Mouse (Mus musculus) embryonic facial prominence, embryonic 10.5 days (tissue): ENCODE measurements around the gene Nudt1. TPM values are rescaled to one million over a fixed set of nuclear protein-coding genes. Genes with fewer than 3 reads are reported as not detected.

Experiments
- DNase-seq: peaks from one replicate; pipeline ENCODE4 v3.0.0-alpha.2; 2017; ENCODE audit warnings: low spot score
- H3K27ac ChIP-seq: fragments of 300-500 bp; sonication (generic); replicated peaks from 2 replicates; pipeline ENCODE4 v1.5.1; 2016; ENCODE audit warnings: mild to moderate bottlenecking
- H3K27me3 ChIP-seq: fragments of 300-500 bp; sonication (generic); replicated peaks from 2 replicates; pipeline ENCODE4 v1.6.1; 2016; ENCODE audit warnings: low read depth, mild to moderate bottlenecking; ENCODE audit not compliant: poor library complexity, severe bottlenecking
- H3K36me3 ChIP-seq: fragments of 300-500 bp; sonication (generic); replicated peaks from 2 replicates; pipeline ENCODE4 v1.6.1; 2016; ENCODE audit warnings: mild to moderate bottlenecking, moderate library complexity
- H3K4me1 ChIP-seq: fragments of 300-500 bp; sonication (generic); 2 replicates; pipeline ENCODE4 v1.6.1; 2016
- H3K4me3 ChIP-seq: fragments of 300-500 bp; sonication (generic); 2 replicates; pipeline ENCODE4 v1.5.1; 2016; ENCODE audit warnings: mild to moderate bottlenecking, moderate library complexity
- H3K9me3 ChIP-seq: fragments of 300-500 bp; sonication (generic); 2 replicates; pipeline ENCODE4 v1.6.1; 2016; ENCODE audit warnings: mild to moderate bottlenecking
- WGBS: fragments of 180-500 bp; shearing (Covaris S2); methylation state at CpG from one replicate; pipeline ENCODE4 v1.1.7; 2016; 5-methylcytosine and 5-hydroxymethylcytosine counted together
- polyA plus RNA-seq: library from polyadenylated mRNA; unstranded; fragments of >200 nt; fragmentation: Nextera tagmentation; extraction: Ambion mirVana; gene quantifications from 2 replicates; pipeline ENCODE4 v1.2.1, GENCODE M21; 2016

Gene Nudt1
- 52.8 and 55.9 TPM in 2 replicates for polyA plus RNA-seq

DNA sequence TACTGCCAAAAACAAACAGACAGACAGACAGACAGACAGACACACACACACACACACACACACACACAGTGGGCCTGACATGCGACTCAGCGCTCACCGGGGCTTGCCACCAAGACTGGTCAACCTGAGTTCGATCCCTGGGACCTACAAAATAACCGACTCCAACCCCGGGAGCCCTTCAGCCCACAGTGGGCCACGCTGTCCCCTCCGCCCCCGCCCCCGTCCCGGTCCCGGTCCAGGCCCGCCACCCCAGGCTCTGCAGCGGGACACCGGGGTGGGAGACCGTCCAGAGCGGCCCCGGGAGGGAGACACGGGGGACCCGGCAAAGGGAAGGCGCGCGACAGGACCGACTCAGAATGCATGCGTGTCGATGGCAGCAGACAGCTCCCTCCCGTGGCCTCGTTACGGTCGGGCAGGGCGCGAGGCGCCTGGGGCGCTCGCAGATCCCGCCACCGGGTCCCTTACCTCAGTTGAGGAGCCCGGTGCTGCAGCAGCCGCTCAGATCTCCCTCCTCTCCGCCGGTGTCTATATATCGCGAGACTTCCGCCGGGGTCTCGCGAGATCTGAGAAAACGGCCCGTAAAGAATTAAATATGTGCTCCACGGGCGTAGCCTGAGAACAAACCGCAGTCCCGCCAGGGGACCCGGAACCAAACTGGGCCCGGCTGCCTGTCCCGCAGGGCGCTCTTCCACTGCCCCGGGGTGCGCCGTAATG is at the start of gene Nudt1, which contains the start of gene Mad1l1:
Gene Nudt1 (plus strand): TSS at position 615 of the 714 bp plus-strand sequence.
Gene Mad1l1 (minus strand): TSS at position 511 of the 714 bp plus-strand sequence.
- no peaks in the 10 kb centered on the region for H3K27me3 ChIP-seq
- H3K36me3 ChIP-seq, result peaks cover 42% of the 10 kb centered on the region
- peaks cover 22% of the 10 kb centered on the region for H3K4me1 ChIP-seq
- under 1% methylated on average over 60 of the region's 60 CpGs for WGBS
- H3K9me3 ChIP-seq, result no peaks in the 10 kb centered on the region
- peak; percentile 93 for DNase-seq
- peak within 1 kb of the TSS; percentile 95 for H3K4me3 ChIP-seq
- peak within 1 kb of the TSS; percentile 96 for H3K27ac ChIP-seq

- no peaks in the 10 kb centered on the region for H3K27me3 ChIP-seq
- H3K9me3 ChIP-seq, result no peaks in the 10 kb centered on the region
- no peak overlapping the region for H3K27ac ChIP-seq
- H3K4me3 ChIP-seq, result no peak overlapping the region
- DNase-seq, result no peak
- WGBS, result 93% methylated on average over 6 of the region's 6 CpGs
- H3K36me3 ChIP-seq, result peaks cover 73% of the 10 kb centered on the region
- no peaks in the 10 kb centered on the region for H3K4me1 ChIP-seq
Observed at GRCm38 (mm10) chr5:140276779-140277178, 44.7 kb upstream of the Nudt1 start.

DNA sequence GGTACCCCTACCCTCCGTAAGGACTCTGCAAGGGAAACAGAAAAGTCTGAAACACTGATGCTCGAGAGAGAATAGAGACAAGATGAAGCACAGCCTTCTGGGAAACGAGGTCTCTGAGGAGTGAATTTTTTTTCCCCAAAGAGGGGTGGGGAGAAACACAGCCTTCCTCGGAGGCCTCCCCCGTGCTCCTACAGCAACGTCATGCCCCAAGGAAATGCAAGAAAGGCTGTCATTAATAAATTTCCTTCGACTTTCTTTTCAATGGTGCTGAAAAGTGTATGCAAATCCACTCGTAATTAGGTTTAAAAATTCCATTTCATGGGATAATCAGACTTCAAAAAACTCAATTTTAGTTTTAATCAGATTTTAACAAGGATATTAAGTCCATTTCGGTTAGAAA is 41.3 kb upstream of the Nudt1 start:
- no peak for DNase-seq
- H3K4me3 ChIP-seq, result no peak overlapping the region
- 84% methylated on average over 9 of the region's 9 CpGs for WGBS
- no peaks in the 10 kb centered on the region for H3K9me3 ChIP-seq
- 0 out of 2 replicates have a peak, but pooled peaks cover 4% of the 10 kb centered on the region for H3K4me1 ChIP-seq
- H3K36me3 ChIP-seq, result peaks cover 81% of the 10 kb centered on the region
- H3K27me3 ChIP-seq, result no peaks in the 10 kb centered on the region
- no peak overlapping the region for H3K27ac ChIP-seq

GRCm38 (mm10) chr5:140282376-140282775 is 39.1 kb upstream of the Nudt1 start:
- Histone ChIP-seq H3K36me3 (peaks cover 80% of the 10 kb centered on the region), H3K9me3 (no peaks in the 10 kb centered on the region), H3K4me1 (0 out of 2 replicates have a peak, but pooled peaks cover 4% of the 10 kb centered on the region), H3K27me3 (no peaks in the 10 kb centered on the region), H3K4me3 (no peak overlapping the region), H3K27ac (no peak overlapping the region)
- 77% methylated on average over 8 of the region's 8 CpGs for WGBS
- peak; percentile 19 for DNase-seq

DNA sequence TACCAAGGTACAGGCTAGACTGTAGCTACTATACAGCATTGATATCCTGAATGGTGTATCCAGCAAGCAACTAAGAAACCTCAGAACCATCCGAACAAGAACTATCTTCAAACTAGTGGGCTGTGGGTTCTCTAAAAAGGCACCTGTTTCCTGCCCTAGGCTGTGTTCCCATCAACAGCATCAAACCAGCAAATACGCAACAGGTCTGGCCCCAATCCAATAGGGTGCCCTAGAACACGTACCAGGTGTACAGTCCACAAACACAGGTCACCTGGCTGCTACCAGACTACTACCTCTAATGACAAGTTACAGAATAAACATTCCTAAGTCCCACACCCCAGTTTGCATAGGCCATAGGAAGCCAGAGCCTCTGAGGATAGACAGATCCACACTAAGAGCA is 38.6 kb upstream of the Nudt1 start:
- H3K4me3 ChIP-seq, result no peak overlapping the region
- no peaks in the 10 kb centered on the region for H3K27me3 ChIP-seq
- H3K27ac ChIP-seq, result no peak overlapping the region
- H3K9me3 ChIP-seq, result no peaks in the 10 kb centered on the region
- 97% methylated on average over 3 of the region's 3 CpGs for WGBS
- H3K4me1 ChIP-seq, result 0 out of 2 replicates have a peak, but pooled peaks cover 4% of the 10 kb centered on the region
- no peak for DNase-seq
- H3K36me3 ChIP-seq, result peaks cover 80% of the 10 kb centered on the region

- Histone ChIP-seq H3K9me3 (no peaks in the 10 kb centered on the region), H3K27ac (no peak overlapping the region), H3K27me3 (no peaks in the 10 kb centered on the region), H3K4me3 (no peak overlapping the region), H3K4me1 (0 out of 2 replicates have a peak, but pooled peaks cover 4% of the 10 kb centered on the region), H3K36me3 (peaks cover 79% of the 10 kb centered on the region)
- WGBS, result 97% methylated on average over 2 of the region's 2 CpGs
- no peak for DNase-seq
Observed at GRCm38 (mm10) chr5:140284011-140284410, 37.4 kb upstream of the Nudt1 start.

DNA sequence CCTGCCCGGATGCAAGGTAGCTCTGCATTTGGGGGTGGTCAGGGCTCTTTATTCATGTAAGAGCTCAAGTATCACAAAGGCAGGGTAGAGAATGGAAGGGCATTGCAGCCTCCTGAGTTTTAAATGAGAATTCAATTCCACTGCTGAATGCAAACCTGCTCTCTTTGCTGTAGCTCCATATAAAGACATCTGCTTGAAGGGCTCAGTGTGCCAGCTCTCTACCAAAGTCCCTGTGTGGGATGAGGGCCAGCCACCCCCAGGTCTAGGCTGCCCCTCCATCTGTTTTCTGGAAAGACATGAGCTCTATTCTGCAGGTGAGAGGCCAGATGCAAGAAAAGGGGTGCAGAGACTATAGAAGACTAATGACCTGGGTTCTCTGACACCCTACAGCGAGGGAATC is 36.7 kb upstream of the Nudt1 start:
- no peak for DNase-seq
- 76% methylated on average over 2 of the region's 2 CpGs for WGBS
- no peaks in the 10 kb centered on the region for H3K9me3 ChIP-seq
- H3K27ac ChIP-seq, result no peak overlapping the region
- no peaks in the 10 kb centered on the region for H3K27me3 ChIP-seq
- 0 out of 2 replicates have a peak, but pooled peaks cover 7% of the 10 kb centered on the region for H3K4me1 ChIP-seq
- H3K36me3 ChIP-seq, result peaks cover 79% of the 10 kb centered on the region
- H3K4me3 ChIP-seq, result no peak overlapping the region

DNA sequence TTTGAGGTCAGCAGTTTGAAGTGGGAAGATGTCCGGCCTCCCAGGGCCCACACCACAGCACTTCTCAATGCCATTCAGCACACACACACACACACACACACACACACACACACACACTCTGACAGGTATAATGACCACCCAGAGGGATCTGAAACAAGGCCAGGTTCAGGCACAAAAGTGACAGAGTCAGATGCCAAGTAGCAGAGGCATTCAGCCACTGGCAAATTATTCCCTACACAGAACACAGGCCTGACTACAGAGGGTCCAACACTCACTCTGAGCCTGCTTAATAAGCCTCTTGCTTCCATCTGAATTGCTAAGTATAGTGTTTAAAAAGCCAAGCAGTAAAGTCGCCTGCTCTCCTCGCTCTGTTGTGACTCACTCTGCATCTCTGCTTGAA is 33.2 kb upstream of the Nudt1 start:
- WGBS, result 92% methylated on average over 3 of the region's 3 CpGs

GRCm38 (mm10) chr5:140289161-140289560 is 32.3 kb upstream of the Nudt1 start:
- no peak for DNase-seq

More for the DNA sequence above, 33.2 kb upstream of the Nudt1 start:
- H3K36me3 ChIP-seq, result peaks cover 93% of the 10 kb centered on the region
- 0 out of 2 replicates have a peak, but pooled peaks cover 7% of the 10 kb centered on the region for H3K4me1 ChIP-seq
- no peak for DNase-seq
- H3K4me3 ChIP-seq, result no peak overlapping the region
- H3K27me3 ChIP-seq, result no peaks in the 10 kb centered on the region
- H3K9me3 ChIP-seq, result no peaks in the 10 kb centered on the region
- no peak overlapping the region for H3K27ac ChIP-seq

GRCm38 (mm10) chr5:140292152-140292551 is 29.3 kb upstream of the Nudt1 start:
- H3K27ac ChIP-seq, result no peak overlapping the region
- no peaks in the 10 kb centered on the region for H3K27me3 ChIP-seq
- 88% methylated on average over 1 of the region's 1 CpGs for WGBS
- 0 out of 2 replicates have a peak, but pooled peaks cover 7% of the 10 kb centered on the region for H3K4me1 ChIP-seq
- no peaks in the 10 kb centered on the region for H3K9me3 ChIP-seq
- H3K4me3 ChIP-seq, result no peak overlapping the region
- peaks cover 90% of the 10 kb centered on the region for H3K36me3 ChIP-seq
- peak; percentile 49 for DNase-seq

More at GRCm38 (mm10) chr5:140289161-140289560, 32.3 kb upstream of the Nudt1 start:
- H3K4me3 ChIP-seq, result no peak overlapping the region
- 0 out of 2 replicates have a peak, but pooled peaks cover 7% of the 10 kb centered on the region for H3K4me1 ChIP-seq
- H3K27ac ChIP-seq, result no peak overlapping the region
- no peaks in the 10 kb centered on the region for H3K27me3 ChIP-seq
- H3K36me3 ChIP-seq, result peaks cover 92% of the 10 kb centered on the region
- 89% methylated on average over 2 of the region's 2 CpGs for WGBS
- no peaks in the 10 kb centered on the region for H3K9me3 ChIP-seq

DNA sequence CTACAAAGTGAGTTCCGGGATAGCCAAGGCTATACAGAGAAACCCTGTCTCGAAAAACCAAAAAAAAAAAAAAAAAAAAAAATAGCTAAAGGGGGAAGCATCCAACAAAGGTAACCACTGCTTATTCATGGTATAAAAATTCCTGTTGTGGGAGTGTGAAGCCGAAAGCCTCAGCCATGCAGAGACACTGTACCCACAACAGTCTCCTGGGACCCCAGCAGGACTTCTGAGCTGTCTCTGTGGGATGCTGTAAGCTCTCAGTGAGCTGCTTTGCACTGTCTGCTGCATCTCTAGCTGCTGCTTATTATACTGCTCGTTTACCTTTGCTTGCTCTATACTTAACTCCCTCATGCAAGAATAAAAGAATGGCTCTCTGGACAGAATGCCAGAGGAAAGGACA is 23.2 kb upstream of the Nudt1 start:
- 88% methylated on average over 4 of the region's 4 CpGs for WGBS
- Histone ChIP-seq H3K9me3 (no peaks in the 10 kb centered on the region), H3K4me1 (no peaks in the 10 kb centered on the region), H3K36me3 (peaks cover 89% of the 10 kb centered on the region), H3K4me3 (no peak overlapping the region), H3K27ac (no peak overlapping the region), H3K27me3 (no peaks in the 10 kb centered on the region)
- no peak for DNase-seq

DNA sequence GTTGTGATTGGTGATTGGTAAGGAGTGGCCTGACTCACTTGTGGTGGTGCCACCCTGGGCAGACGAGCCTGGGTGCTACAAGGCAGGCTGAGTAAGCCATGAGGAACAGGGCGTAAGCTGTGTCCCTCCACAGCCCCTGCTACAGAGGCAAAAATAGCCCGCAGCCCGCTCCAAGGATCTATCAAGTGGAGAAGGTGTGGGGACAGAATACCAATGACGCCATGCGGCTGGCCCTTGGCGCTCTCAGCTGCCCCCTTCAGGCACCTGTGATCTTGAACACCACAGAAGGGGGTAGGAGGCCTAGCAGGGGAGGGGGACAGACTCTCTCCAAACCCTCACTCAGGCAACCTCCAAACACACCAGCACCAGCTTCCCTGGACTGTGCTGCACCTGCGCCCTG is 15.4 kb upstream of the Nudt1 start:
- 90% methylated on average over 8 of the region's 8 CpGs for WGBS
- no peak for DNase-seq
- H3K4me1 ChIP-seq, result no peaks in the 10 kb centered on the region
- peaks cover 99% of the 10 kb centered on the region for H3K36me3 ChIP-seq
- no peak overlapping the region for H3K27ac ChIP-seq
- no peak overlapping the region for H3K4me3 ChIP-seq
- H3K27me3 ChIP-seq, result no peaks in the 10 kb centered on the region
- H3K9me3 ChIP-seq, result no peaks in the 10 kb centered on the region

DNA sequence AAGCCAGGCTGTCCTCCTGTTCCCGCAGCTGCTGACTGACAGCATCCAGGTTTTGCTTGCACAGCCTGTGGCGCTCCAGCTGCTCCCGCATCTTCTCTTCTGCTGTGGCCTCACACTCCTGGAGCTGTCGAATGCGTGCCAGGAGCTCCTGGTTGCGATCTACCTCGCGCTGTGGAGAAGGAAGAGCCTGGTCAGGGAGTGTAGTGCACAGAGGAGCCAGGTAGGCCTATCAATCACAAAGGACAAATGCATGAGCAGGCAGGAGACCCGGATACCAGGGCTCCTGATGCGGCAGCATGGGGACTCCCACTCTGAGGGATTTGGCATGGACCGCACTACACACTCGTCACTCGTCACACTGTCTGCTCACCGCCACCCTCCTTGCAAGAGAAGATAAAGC is 13.9 kb upstream of the Nudt1 start:
- H3K4me1 ChIP-seq, result no peaks in the 10 kb centered on the region
- no peaks in the 10 kb centered on the region for H3K27me3 ChIP-seq
- no peak for DNase-seq
- WGBS, result 94% methylated on average over 14 of the region's 14 CpGs
- H3K4me3 ChIP-seq, result no peak overlapping the region
- H3K9me3 ChIP-seq, result no peaks in the 10 kb centered on the region
- H3K27ac ChIP-seq, result no peak overlapping the region
- peaks cover 99% of the 10 kb centered on the region for H3K36me3 ChIP-seq
